Mouse (Mus musculus) bone marrow, adult 2 months (tissue): ENCODE data around the gene Rab34. TPM values are rescaled to one million over a fixed set of nuclear protein-coding genes. Genes with fewer than 3 reads are reported as not detected.
A peak's percentile ranks its signal among the peaks of the same experiment; 100 is the strongest.

Experiments
- H3K27ac ChIP-seq: fragments of 200-500 bp; 2 replicates; pipeline ENCODE4 v1.5.1; 2012; ENCODE audit warnings: low read depth, mild to moderate bottlenecking, control low read depth, inconsistent platforms, low read length; ENCODE audit not compliant: control insufficient read depth, poor library complexity, insufficient read depth
- H3K4me1 ChIP-seq: fragments of 200-500 bp; 2 replicates; pipeline ENCODE4 v1.6.1; 2011; ENCODE audit warnings: low read length; ENCODE audit not compliant: control insufficient read depth, insufficient read depth
- H3K4me3 ChIP-seq: fragments of 200-500 bp; replicated peaks from 2 replicates; pipeline ENCODE3; 2011; ENCODE audit warnings: mild to moderate bottlenecking, low read depth, low read length, control low read depth; ENCODE audit not compliant: control insufficient read depth
- CTCF ChIP-seq: fragments of 200-500 bp; IDR thresholded peaks from 2 replicates; pipeline ENCODE4 v1.5.1; 2011; ENCODE audit warnings: low read length, control low read depth; ENCODE audit not compliant: control insufficient read depth, insufficient read depth
- POLR2A ChIP-seq: fragments of 200-500 bp; IDR thresholded peaks from 2 replicates; pipeline ENCODE4 v1.6.1; 2011; ENCODE audit warnings: low read depth, mild to moderate bottlenecking, control low read depth, low read length, borderline replicate concordance; ENCODE audit not compliant: control insufficient read depth
- WGBS: fragments of 180-500 bp; shearing (Covaris S2); methylation state at CpG from one replicate; pipeline ENCODE4 v1.1.7; 2018; 5-methylcytosine and 5-hydroxymethylcytosine counted together
- polyA plus RNA-seq: library from polyadenylated mRNA; stranded (reverse); fragments of >200 nt; gene quantifications from 2 replicates; pipeline ENCODE4 v1.2.4, GENCODE M21; 2011; ENCODE audit warnings: low replicate concordance; ENCODE audit not compliant: missing spikeins, insufficient read depth, insufficient read length

The Rab34 gene
- polyA plus RNA-seq, 1 experiment = 8.6 TPM

- H3K27ac ChIP-seq = no peak overlapping the region
- 87% methylated on average over 14 of the region's 14 CpGs for WGBS
- TF ChIP-seq CTCF = no peak
- TF ChIP-seq POLR2A = no peak
- no peak overlapping the region for H3K4me3 ChIP-seq
- peaks cover 3% of the 10 kb centered on the region; the same call in 1 of the 2 replicates for H3K4me1 ChIP-seq
These were observed 20.8 kb upstream of the Rab34 start for GRCm38 (mm10) chr11:78167257-78167959.

- TF ChIP-seq POLR2A (0 out of 2 replicates have a peak, but pooled peaks have one; percentile 18), CTCF (peak; percentile 12; the same call in 1 of the 2 replicates)
- H3K4me1 ChIP-seq = peaks cover 3% of the 10 kb centered on the region; the same call in 1 of the 2 replicates
- H3K27ac ChIP-seq = peak overlapping the region; percentile 41
- WGBS = 17% methylated on average over 19 of the region's 19 CpGs
- H3K4me3 ChIP-seq = peak overlapping the region; percentile 40
These were observed 19.4 kb upstream of the Rab34 start for GRCm38 (mm10) chr11:78168541-78169468.

GRCm38 (mm10) chr11:78170306-78170705 is 17.9 kb upstream of the Rab34 start:
- H3K27ac ChIP-seq = 0 out of 2 replicates have a peak overlapping the region, but pooled peaks have one; percentile 12
- WGBS = 88% methylated on average over 15 of the region's 15 CpGs
- peaks cover 3% of the 10 kb centered on the region; the same call in 1 of the 2 replicates for H3K4me1 ChIP-seq
- TF ChIP-seq POLR2A (no peak), CTCF (no peak)
- H3K4me3 ChIP-seq = no peak overlapping the region

GRCm38 (mm10) chr11:78171328-78171727 is 16.9 kb upstream of the Rab34 start:
- Histone ChIP-seq H3K27ac (no peak overlapping the region), H3K4me3 (no peak overlapping the region), H3K4me1 (peaks cover 3% of the 10 kb centered on the region; the same call in 1 of the 2 replicates)
- TF ChIP-seq POLR2A (no peak), CTCF (peak; percentile 17; the same call in 1 of the 2 replicates)
- WGBS = 51% methylated on average over 4 of the region's 4 CpGs

GRCm38 (mm10) chr11:78172034-78172747 is 16.0 kb upstream of the Rab34 start:
- peaks cover 3% of the 10 kb centered on the region; the same call in 1 of the 2 replicates for H3K4me1 ChIP-seq
- 89% methylated on average over 16 of the region's 16 CpGs for WGBS
- no peak for TF ChIP-seq POLR2A
- TF ChIP-seq CTCF = no peak
- H3K27ac ChIP-seq = no peak overlapping the region
- H3K4me3 ChIP-seq = no peak overlapping the region

DNA sequence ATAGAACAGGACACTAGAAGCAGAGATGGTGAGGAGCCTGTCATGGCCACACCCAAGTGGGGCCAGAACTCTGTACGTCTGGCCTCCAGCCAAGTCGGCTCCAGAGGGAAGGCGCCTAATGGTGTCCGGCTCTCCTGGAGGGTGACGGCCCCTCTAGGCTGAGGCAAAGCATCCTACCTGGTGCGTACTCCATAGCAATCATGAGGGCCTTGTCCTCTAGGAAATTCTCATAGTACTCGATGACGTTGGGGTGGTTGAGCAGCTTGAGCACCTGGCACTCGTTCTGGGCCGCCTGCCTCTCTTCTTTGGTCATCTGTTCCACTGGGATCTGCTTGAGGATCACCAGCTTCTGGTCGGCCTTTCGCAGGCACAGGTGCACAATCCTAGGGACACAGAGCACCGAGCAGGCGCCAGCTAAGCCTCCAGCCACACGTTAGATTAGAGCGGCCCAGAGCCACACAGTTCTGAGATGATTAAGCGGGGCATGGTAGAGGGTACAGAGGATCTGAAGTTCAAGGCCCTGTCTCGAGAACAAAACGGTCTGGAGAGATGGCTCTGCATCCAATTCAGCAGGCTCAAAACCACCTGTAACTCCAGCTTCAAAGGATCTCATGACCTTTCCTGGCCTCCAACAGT is 15.4 kb upstream of the Rab34 start:
- 87% methylated on average over 19 of the region's 19 CpGs for WGBS
- H3K4me1 ChIP-seq = peaks cover 3% of the 10 kb centered on the region; the same call in 1 of the 2 replicates
- no peak overlapping the region for H3K27ac ChIP-seq
- TF ChIP-seq CTCF (no peak), POLR2A (no peak)
- no peak overlapping the region for H3K4me3 ChIP-seq

DNA sequence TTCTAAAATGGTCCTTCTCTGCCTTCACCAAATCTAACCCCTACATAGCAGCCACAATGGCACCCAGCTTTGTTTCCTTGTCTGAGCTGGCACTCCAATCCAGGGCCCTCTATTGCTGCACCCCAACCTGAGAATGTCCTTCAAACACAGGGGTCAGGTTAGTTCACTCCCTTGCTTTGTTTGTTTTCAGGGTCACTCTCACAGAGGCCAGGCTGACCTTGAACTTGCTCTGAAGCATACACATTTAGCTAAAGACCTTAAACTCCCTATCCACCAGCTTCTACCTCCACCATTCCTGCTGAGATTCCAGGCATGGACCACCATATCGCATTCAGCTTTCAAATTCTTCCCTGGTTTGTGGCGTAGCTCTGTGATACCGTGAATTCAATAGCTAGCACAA is 13.7 kb upstream of the Rab34 start:
- Histone ChIP-seq H3K4me1 (no peaks in the 10 kb centered on the region; the same call in none of the 2 replicates), H3K4me3 (no peak overlapping the region), H3K27ac (no peak overlapping the region)
- no peak for TF ChIP-seq CTCF
- TF ChIP-seq POLR2A = no peak
- WGBS = 95% methylated on average over 3 of the region's 3 CpGs
